Mouse (Mus musculus) ES-E14 (cell line): ENCODE data around the gene Serpinb2.

Source experiments
- CHD2 ChIP-seq: IDR thresholded peaks from 2 replicates; pipeline ENCODE4 v1.6.1; 2014; ENCODE audit warnings: mild to moderate bottlenecking, low read depth, low read length, inconsistent platforms
- HCFC1 ChIP-seq: IDR thresholded peaks from 2 replicates; pipeline ENCODE4 v1.6.1; 2012; ENCODE audit warnings: low read length, inconsistent platforms, borderline replicate concordance; ENCODE audit not compliant: insufficient read depth
- ZC3H11A ChIP-seq: IDR thresholded peaks from 2 replicates; pipeline ENCODE4 v1.6.1; 2012; ENCODE audit warnings: low read depth, mild to moderate bottlenecking, inconsistent platforms, low read length, borderline replicate concordance
- ZNF384 ChIP-seq: IDR thresholded peaks from 2 replicates; pipeline ENCODE4 v1.6.1; 2012; ENCODE audit warnings: low read depth, low read length, inconsistent platforms

- no peak for TF ChIP-seq HCFC1
- TF ChIP-seq ZC3H11A, result no peak
- TF ChIP-seq ZNF384, result no peak
- TF ChIP-seq CHD2, result no peak
Observed at GRCm38 (mm10) chr1:107513530-107513929, 2.3 kb downstream of the Serpinb2 start.
